Mouse (Mus musculus) embryonic facial prominence, embryonic 14.5 days (tissue): Measurements from ENCODE around the gene Htr3b. TPM values are rescaled to one million over a fixed set of nuclear protein-coding genes. Genes with fewer than 3 reads are reported as not detected.

ENCODE experiments used
- ATAC-seq: fragments of 200-750 bp; cut with Nextera tagmentation; 2 replicates; pipeline ENCODE4 v1.8.0; 2017; ENCODE audit warnings: low read depth, moderate number of reproducible peaks, moderate TSS enrichment
- DNase-seq: peaks from one replicate; pipeline ENCODE4 v3.0.0-alpha.2; 2015; ENCODE audit warnings: low spot score
- H3K27ac ChIP-seq: fragments of 300-500 bp; sonication (generic); replicated peaks from 2 replicates; pipeline ENCODE4 v1.5.1; 2014; ENCODE audit warnings: low read depth, mild to moderate bottlenecking, low read length, moderate library complexity
- H3K27me3 ChIP-seq: fragments of 300-500 bp; sonication (generic); replicated peaks from 2 replicates; pipeline ENCODE4 v1.6.1; 2014; ENCODE audit warnings: low read length; ENCODE audit not compliant: control insufficient read depth, insufficient read depth
- H3K36me3 ChIP-seq: fragments of 300-500 bp; sonication (generic); 2 replicates; pipeline ENCODE4 v1.6.1; 2014; ENCODE audit warnings: low read length, mixed read lengths; ENCODE audit not compliant: control insufficient read depth, insufficient read depth
- H3K4me1 ChIP-seq: fragments of 300-500 bp; sonication (generic); 2 replicates; pipeline ENCODE4 v1.6.1; 2014; ENCODE audit warnings: antibody characterized with exemption, low read length; ENCODE audit not compliant: control insufficient read depth, insufficient read depth
- H3K4me2 ChIP-seq: fragments of 300-500 bp; sonication (generic); 2 replicates; pipeline ENCODE4 v1.6.1; 2014; ENCODE audit warnings: low read depth, mild to moderate bottlenecking, low read length, moderate library complexity, mixed read lengths
- H3K4me3 ChIP-seq: fragments of 300-500 bp; sonication (generic); 2 replicates; pipeline ENCODE4 v1.5.1; 2014; ENCODE audit warnings: low read depth, mild to moderate bottlenecking, low read length
- H3K9ac ChIP-seq: fragments of 300-500 bp; sonication (generic); 2 replicates; pipeline ENCODE4 v1.6.1; 2014; ENCODE audit warnings: low read depth, mild to moderate bottlenecking, low read length, moderate library complexity, mixed read lengths
- H3K9me3 ChIP-seq: fragments of 300-500 bp; sonication (generic); 2 replicates; pipeline ENCODE4 v1.6.1; 2016; ENCODE audit warnings: low read length; ENCODE audit not compliant: control insufficient read depth
- WGBS: fragments of 180-500 bp; shearing (Covaris S2); extraction: QIAGEN DNeasy Blood & Tissue Kit; methylation state at CpG from one replicate; pipeline ENCODE4 v1.1.7; 2014; 5-methylcytosine and 5-hydroxymethylcytosine counted together
- polyA plus RNA-seq: library from polyadenylated mRNA; unstranded; fragments of >200 nt; fragmentation: Nextera tagmentation; extraction: Ambion mirVana; gene quantifications from 2 replicates; pipeline ENCODE4 v1.2.1, GENCODE M21; 2014

Gene Htr3b
- polyA plus RNA-seq, 1 experiment from 2014 or later, result 1.1 TPM

DNA sequence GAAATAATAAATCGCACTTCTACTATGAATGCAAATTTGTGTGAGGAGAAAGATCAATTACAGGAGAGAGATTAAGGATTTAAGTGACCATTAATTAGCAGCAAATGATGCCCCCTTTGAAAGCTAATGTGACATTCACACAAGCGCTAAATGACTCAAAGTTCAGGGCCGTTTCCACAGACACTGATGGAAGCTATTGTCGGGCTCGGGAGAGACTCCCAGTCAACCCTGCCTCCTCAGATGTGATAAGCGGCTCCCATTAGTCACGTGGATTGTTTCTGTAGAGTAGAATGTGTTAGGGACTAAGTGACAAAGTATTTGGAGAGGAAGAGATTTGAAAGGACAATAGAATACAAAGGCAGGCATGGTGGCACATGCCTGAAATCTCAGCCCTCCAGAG lies 2.7 kb downstream of the Htr3b start:
- H3K9ac ChIP-seq, result no peak overlapping the region
- H3K27me3 ChIP-seq, result peaks cover 10% of the 10 kb centered on the region; the same call in 1 of the 2 replicates
- WGBS, result 54% methylated on average over 7 of the region's 7 CpGs
- H3K27ac ChIP-seq, result no peak overlapping the region
- ATAC-seq (no peak), DNase-seq (no peak)
- H3K4me2 ChIP-seq, result no peak overlapping the region
- H3K9me3 ChIP-seq, result no peaks in the 10 kb centered on the region
- H3K4me3 ChIP-seq, result no peak overlapping the region
- no peaks in the 10 kb centered on the region for H3K36me3 ChIP-seq
- H3K4me1 ChIP-seq, result no peaks in the 10 kb centered on the region

GRCm38 (mm10) chr9:48961314-48961713 lies 3.5 kb downstream of the Htr3b start:
- no peak for ATAC-seq
- peak overlapping the region; percentile 23; the same call in 1 of the 2 replicates for H3K4me2 ChIP-seq
- H3K9me3 ChIP-seq, result no peaks in the 10 kb centered on the region
- H3K4me1 ChIP-seq, result no peaks in the 10 kb centered on the region
- no peak overlapping the region for H3K9ac ChIP-seq
- H3K27ac ChIP-seq, result no peak overlapping the region
- H3K27me3 ChIP-seq, result peaks cover 10% of the 10 kb centered on the region; the same call in 1 of the 2 replicates
- no peaks in the 10 kb centered on the region for H3K36me3 ChIP-seq
- WGBS, result 39% methylated on average over 12 of the region's 12 CpGs
- no peak for DNase-seq
- H3K4me3 ChIP-seq, result no peak overlapping the region

DNA sequence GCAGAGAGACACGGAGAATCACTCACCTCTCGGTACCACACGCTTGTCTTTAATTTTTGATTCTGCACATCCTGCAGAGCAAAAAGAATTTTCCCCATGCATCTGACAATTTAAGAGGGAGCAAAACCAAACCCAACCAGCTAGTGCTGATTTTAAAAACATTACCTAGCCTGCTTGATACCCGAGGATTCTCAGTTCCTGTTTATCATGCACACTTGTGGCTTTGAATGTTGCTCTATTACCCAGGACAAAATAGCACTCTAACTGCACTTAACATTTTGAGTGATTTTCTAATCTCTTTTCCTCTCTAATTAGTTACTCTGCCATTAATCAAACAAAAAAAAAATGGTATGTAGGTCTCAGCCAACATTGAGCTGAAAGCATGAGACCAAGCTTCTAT lies 17.2 kb downstream of the Htr3b start:
- no peak overlapping the region for H3K4me3 ChIP-seq
- H3K4me2 ChIP-seq, result no peak overlapping the region
- DNase-seq, result no peak
- no peak overlapping the region for H3K27ac ChIP-seq
- no peaks in the 10 kb centered on the region for H3K27me3 ChIP-seq
- no peaks in the 10 kb centered on the region for H3K36me3 ChIP-seq
- no peaks in the 10 kb centered on the region for H3K4me1 ChIP-seq
- no peak overlapping the region for H3K9ac ChIP-seq
- 87% methylated on average over 4 of the region's 4 CpGs for WGBS
- ATAC-seq, result no peak
- no peaks in the 10 kb centered on the region for H3K9me3 ChIP-seq

GRCm38 (mm10) chr9:48942349-48942748 lies 22.4 kb downstream of the Htr3b start:
- Histone ChIP-seq H3K9ac (no peak overlapping the region), H3K36me3 (no peaks in the 10 kb centered on the region), H3K9me3 (no peaks in the 10 kb centered on the region), H3K27me3 (no peaks in the 10 kb centered on the region), H3K4me1 (no peaks in the 10 kb centered on the region), H3K4me3 (no peak overlapping the region), H3K4me2 (no peak overlapping the region), H3K27ac (no peak overlapping the region)
- ATAC-seq, result no peak
- 76% methylated on average over 1 of the region's 1 CpGs for WGBS
- DNase-seq, result no peak

GRCm38 (mm10) chr9:48929436-48929835 lies 35.4 kb downstream of the Htr3b start:
- ATAC-seq (no peak), DNase-seq (no peak)
- Histone ChIP-seq H3K4me1 (no peaks in the 10 kb centered on the region), H3K27ac (no peak overlapping the region), H3K9ac (no peak overlapping the region), H3K36me3 (no peaks in the 10 kb centered on the region), H3K4me2 (no peak overlapping the region), H3K4me3 (no peak overlapping the region), H3K9me3 (no peaks in the 10 kb centered on the region), H3K27me3 (no peaks in the 10 kb centered on the region)
- 82% methylated on average over 5 of the region's 5 CpGs for WGBS

DNA sequence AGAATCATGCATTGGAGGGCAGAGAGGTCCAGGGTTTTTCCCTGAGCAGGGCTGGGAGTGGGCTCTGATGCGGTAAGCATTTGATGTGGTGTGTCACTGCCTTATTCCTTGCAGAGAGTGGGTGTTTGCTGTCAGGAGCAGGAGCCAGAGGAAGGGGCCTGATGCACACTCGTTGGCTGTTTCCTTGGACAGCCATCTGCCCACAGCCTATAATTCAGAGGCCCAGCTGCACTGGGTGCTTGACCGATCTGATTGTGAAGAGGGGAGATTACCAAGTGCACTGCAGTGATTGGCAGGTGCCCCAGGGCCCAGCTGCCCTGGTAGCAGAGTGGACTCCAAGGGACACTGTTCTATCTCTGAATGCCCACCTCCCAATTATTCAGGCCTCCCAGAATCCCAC lies 36.0 kb downstream of the Htr3b start:
- no peak overlapping the region for H3K4me2 ChIP-seq
- no peaks in the 10 kb centered on the region for H3K4me1 ChIP-seq
- 45% methylated on average over 3 of the region's 3 CpGs for WGBS
- DNase-seq (no peak), ATAC-seq (no peak)
- no peak overlapping the region for H3K27ac ChIP-seq
- no peaks in the 10 kb centered on the region for H3K36me3 ChIP-seq
- H3K9me3 ChIP-seq, result no peaks in the 10 kb centered on the region
- H3K27me3 ChIP-seq, result no peaks in the 10 kb centered on the region
- no peak overlapping the region for H3K9ac ChIP-seq
- no peak overlapping the region for H3K4me3 ChIP-seq

GRCm38 (mm10) chr9:48916011-48916788 lies 48.6 kb downstream of the Htr3b start:
- H3K4me2 ChIP-seq, result no peak overlapping the region
- DNase-seq (peak; percentile 69), ATAC-seq (peak; percentile 65; the same call in 1 of the 2 replicates)
- H3K27ac ChIP-seq, result no peak overlapping the region
- no peak overlapping the region for H3K4me3 ChIP-seq
- H3K9ac ChIP-seq, result no peak overlapping the region
- H3K4me1 ChIP-seq, result peaks cover 2% of the 10 kb centered on the region; the same call in 1 of the 2 replicates
- H3K36me3 ChIP-seq, result no peaks in the 10 kb centered on the region
- 58% methylated on average over 18 of the region's 18 CpGs for WGBS
- no peaks in the 10 kb centered on the region for H3K27me3 ChIP-seq
- no peaks in the 10 kb centered on the region for H3K9me3 ChIP-seq

DNA sequence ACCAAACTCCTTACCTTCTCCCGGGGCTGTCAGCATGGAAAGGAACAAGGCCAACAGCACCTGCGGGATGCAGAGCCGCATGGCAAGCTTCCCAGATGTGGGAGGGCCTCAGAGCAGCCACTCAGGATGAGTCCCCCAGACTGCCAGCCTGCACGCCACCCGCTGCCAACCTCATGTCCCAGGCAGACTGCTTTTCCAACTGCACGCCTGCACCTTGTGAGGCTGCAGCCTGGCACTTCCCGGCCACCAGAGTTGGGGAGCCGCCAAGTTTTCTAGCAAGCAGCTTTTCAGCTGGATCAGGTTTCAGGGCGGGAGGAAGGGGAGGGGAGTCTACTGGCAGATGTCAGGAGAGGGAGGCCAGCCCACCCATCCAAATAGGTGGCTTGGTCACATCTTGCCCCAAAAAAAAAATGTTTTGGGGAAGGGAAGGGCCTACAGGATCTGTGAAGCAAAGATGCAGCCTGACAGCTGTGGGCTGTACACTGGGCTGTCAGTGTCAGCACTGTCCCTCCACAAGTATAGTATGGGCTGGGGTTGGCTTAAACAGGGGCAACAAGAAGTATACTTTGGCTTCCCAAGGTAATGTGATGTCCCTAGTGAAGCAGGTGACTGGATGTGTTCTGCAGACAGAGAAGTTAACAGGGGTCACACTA lies 53.8 kb downstream of the Htr3b start, which contains the start of gene Htr3a:
Gene Htr3a (minus strand): TSS at position 215 of the 653 bp plus-strand sequence.
- no peaks in the 10 kb centered on the region for H3K9me3 ChIP-seq
- no peaks in the 10 kb centered on the region for H3K27me3 ChIP-seq
- H3K27ac ChIP-seq, result no peak within 1 kb of the TSS
- H3K4me1 ChIP-seq, result peaks cover 11% of the 10 kb centered on the region
- H3K4me3 ChIP-seq, result no peak within 1 kb of the TSS
- peak within 1 kb of the TSS; percentile 8; the same call in 1 of the 2 replicates for H3K4me2 ChIP-seq
- H3K36me3 ChIP-seq, result no peaks in the 10 kb centered on the region
- DNase-seq (peak; percentile 93), ATAC-seq (peak; percentile 91)
- no peak within 1 kb of the TSS for H3K9ac ChIP-seq
- WGBS, result 3% methylated on average over 9 of the region's 9 CpGs
